Mouse (Mus musculus) heart, embryonic 12.5 days (tissue): ENCODE data around the gene Dbn1. TPM values are rescaled to one million over a fixed set of nuclear protein-coding genes. Genes with fewer than 3 reads are reported as not detected.

Source experiments
- ATAC-seq: fragments of 200-750 bp; cut with Nextera tagmentation; 2 replicates; pipeline ENCODE4 v1.8.0; 2017; ENCODE audit warnings: moderate TSS enrichment, moderate library complexity; ENCODE audit not compliant: insufficient number of reproducible peaks, low FRiP score
- H3K27ac ChIP-seq: fragments of 300-500 bp; sonication (generic); 2 replicates; pipeline ENCODE4 v1.5.1; 2016; ENCODE audit warnings: mild to moderate bottlenecking, moderate library complexity; ENCODE audit not compliant: poor library complexity, severe bottlenecking
- H3K27me3 ChIP-seq: fragments of 300-500 bp; sonication (generic); replicated peaks from 2 replicates; pipeline ENCODE4 v1.6.1; 2016; ENCODE audit warnings: mild to moderate bottlenecking, moderate library complexity
- H3K36me3 ChIP-seq: fragments of 300-500 bp; sonication (generic); 2 replicates; pipeline ENCODE4 v1.6.1; 2016; ENCODE audit warnings: mild to moderate bottlenecking, moderate library complexity
- H3K4me1 ChIP-seq: fragments of 300-500 bp; sonication (generic); replicated peaks from 2 replicates; pipeline ENCODE4 v1.6.1; 2016; ENCODE audit warnings: mild to moderate bottlenecking
- H3K4me2 ChIP-seq: fragments of 300-500 bp; sonication (generic); 2 replicates; pipeline ENCODE4 v1.6.1; 2016; ENCODE audit warnings: mild to moderate bottlenecking, moderate library complexity
- H3K4me3 ChIP-seq: fragments of 300-500 bp; sonication (generic); 2 replicates; pipeline ENCODE4 v1.5.1; 2016; ENCODE audit warnings: mild to moderate bottlenecking
- H3K9ac ChIP-seq: fragments of 300-500 bp; sonication (generic); 2 replicates; pipeline ENCODE4 v1.6.1; 2016; ENCODE audit warnings: mild to moderate bottlenecking, moderate library complexity
- H3K9me3 ChIP-seq: fragments of 300-500 bp; sonication (generic); replicated peaks from 2 replicates; pipeline ENCODE4 v1.6.1; 2016; ENCODE audit warnings: mild to moderate bottlenecking, moderate library complexity
- WGBS: fragments of 180-500 bp; shearing (Covaris S2); methylation state at CpG from one replicate; pipeline ENCODE4 v1.1.7; 2016; 5-methylcytosine and 5-hydroxymethylcytosine counted together
- polyA plus RNA-seq: library from polyadenylated mRNA; unstranded; fragments of >200 nt; fragmentation: Nextera tagmentation; extraction: Ambion mirVana; gene quantifications from 2 replicates; pipeline ENCODE4 v1.2.1, GENCODE M21; 2016

The Dbn1 gene
- 101 TPM in 2 replicates for polyA plus RNA-seq

DNA sequence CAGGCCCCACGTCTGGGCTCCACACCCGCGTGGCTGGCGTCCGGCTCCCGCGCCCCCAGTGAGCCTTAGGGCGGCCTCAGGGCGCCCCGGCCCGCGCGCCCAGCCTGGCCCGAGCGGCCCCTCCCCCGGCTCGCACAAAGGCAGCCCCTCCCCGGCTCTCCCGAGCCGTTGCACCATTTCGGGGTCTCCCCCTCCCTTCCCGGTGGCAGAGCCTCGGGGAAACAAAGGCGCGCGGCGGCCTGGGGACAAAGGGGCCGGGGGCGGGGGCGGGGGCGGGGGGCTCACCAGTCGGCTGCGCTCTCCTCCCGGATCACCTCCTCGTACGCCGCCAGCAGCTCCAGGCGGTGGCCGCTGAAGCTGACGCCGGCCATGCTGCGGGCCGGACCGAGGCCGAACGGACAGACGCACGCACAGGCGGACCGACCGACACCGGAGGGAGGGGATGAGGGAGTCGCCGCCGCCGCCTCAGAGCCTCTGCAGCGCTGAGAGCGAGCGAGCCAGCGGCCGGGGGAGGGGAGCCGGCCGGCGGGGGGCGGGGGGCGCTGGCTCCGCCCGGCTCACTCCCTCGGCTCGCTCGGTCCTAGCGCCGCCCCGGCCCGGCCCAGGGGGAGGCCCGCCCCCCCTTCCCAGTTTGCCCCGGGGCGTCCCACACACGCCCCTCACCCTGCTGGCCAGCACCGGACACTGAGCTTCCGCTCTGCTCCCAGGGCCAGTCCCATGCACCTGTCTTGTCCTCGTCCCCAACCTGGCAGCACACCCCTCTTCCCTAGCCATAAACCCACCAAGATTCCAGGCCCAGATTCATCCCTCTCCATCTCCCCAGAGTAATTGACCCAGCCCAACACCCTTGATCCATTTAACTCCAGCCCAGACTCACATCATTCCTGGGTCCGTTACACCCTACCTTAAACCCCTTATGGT is at the start of gene Dbn1:
TSS of gene Dbn1 (minus strand) at position 534 of the 921 bp plus-strand sequence.
- WGBS, result 1% methylated on average over 58 of the region's 83 CpGs
- H3K27ac ChIP-seq, result peak within 1 kb of the TSS; percentile 84
- H3K27me3 ChIP-seq, result peaks cover 78% of the 10 kb centered on the region
- H3K9ac ChIP-seq, result peak within 1 kb of the TSS; percentile 98
- peak; percentile 83 for ATAC-seq
- H3K4me1 ChIP-seq, result peaks cover 48% of the 10 kb centered on the region
- peak within 1 kb of the TSS; percentile 84 for H3K4me2 ChIP-seq
- no peaks in the 10 kb centered on the region for H3K9me3 ChIP-seq
- no peaks in the 10 kb centered on the region for H3K36me3 ChIP-seq
- H3K4me3 ChIP-seq, result peak within 1 kb of the TSS; percentile 92

DNA sequence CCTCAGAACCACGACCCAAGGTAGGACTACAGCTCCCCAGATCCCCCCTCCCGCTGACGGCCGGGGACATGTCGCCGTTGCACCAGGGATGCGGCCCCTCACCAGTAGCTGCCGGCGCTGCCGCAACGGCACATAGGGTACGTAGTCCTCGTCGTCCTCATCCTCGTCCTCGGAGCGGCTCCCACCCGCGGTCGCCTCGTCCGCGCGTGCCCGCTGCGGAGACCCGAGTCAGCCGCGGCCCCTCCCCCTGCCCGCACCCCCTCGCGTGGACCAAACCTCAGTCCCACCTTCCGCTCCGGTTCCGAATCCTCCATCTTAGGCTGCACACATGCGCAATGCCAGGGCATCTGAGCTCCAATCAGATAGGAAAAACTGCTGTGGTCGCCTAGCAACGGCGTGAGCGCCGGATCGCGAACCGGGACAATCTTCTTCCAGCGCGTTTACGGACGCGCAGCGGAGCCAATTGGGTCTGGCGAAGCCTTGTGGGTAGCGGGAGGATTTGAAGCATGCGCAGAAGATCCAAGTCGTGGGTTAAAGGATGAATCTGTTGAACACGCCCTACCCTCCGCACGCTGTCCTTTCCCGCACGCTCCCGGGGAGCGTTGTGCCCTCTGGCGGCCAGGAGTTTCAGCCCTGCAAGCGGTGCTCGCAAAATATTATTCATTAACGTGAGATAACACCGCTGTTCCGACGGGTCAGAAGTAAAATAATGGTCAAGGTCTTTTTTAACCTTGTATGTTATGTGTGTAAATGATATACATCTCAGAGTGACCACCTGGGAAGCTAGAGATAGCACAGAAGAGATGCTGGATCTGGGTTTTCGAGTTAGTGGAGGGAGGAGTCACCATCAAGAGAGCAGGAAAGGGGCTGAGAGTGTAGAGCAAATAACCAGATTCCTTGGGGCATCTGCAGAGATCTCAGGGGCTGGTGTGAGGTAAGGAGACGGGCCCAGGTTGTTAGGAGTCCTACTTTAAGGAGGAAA is 48.6 kb upstream of the Dbn1 start, which contains the start of gene Ddx41:
TSS of gene Ddx41 (minus strand) at position 465 of the 982 bp plus-strand sequence.
- H3K9ac ChIP-seq, result peak within 1 kb of the TSS; percentile 81
- H3K4me2 ChIP-seq, result peak within 1 kb of the TSS; percentile 90
- H3K27ac ChIP-seq, result peak within 1 kb of the TSS; percentile 53
- peaks cover 12% of the 10 kb centered on the region for H3K4me1 ChIP-seq
- H3K27me3 ChIP-seq, result no peaks in the 10 kb centered on the region
- peaks cover 72% of the 10 kb centered on the region for H3K36me3 ChIP-seq
- H3K9me3 ChIP-seq, result no peaks in the 10 kb centered on the region
- ATAC-seq, result peak; percentile 96
- peak within 1 kb of the TSS; percentile 95 for H3K4me3 ChIP-seq
- WGBS, result under 1% methylated on average over 70 of the region's 70 CpGs

DNA sequence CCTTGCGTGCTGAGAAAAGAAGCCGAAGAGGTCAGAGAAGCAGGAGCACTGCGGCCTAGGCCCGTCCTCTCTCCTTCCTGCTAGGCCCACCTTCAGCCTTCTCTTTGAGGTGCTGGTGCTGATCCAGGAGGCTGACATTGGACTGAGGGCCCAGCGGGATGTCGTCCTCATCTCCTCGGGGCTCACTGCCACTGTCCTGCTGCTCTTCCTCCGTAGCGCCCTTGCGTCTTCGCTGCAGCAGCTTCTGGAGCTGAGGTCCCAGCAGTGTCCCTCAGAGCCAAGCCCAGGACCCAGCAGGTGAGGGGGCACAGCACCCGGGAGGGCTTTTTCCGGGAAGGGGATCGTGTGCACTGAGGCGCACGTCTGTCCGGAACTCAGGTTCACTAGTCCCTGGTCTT is 47.9 kb upstream of the Dbn1 start:
- Histone ChIP-seq H3K27me3 (no peaks in the 10 kb centered on the region), H3K4me1 (peaks cover 12% of the 10 kb centered on the region), H3K27ac (0 out of 2 replicates have a peak overlapping the region, but pooled peaks have one; percentile 53), H3K4me2 (peak overlapping the region; percentile 90), H3K36me3 (peaks cover 72% of the 10 kb centered on the region), H3K4me3 (peak overlapping the region; percentile 95), H3K9me3 (no peaks in the 10 kb centered on the region), H3K9ac (peak overlapping the region; percentile 81)
- 15% methylated on average over 17 of the region's 17 CpGs for WGBS
- ATAC-seq, result peak; percentile 16

DNA sequence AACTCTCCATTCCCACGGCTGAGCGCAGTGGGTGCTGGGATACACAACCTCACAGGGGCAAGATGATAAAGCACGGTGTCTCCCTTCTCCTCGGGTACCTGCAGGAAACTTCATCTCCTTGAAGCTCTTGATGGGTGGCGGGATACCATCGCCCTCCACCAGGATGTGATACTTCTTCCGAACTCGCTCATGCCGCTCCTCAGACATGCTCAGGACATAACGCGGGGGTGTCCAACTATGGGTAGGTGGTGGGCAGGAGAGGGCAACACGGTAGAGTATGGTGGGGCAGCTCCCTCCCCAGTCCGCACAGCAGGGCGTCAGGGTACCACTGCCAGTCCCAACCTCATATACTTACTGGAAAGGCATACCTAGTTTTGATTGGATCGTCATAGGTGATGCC is 47.3 kb upstream of the Dbn1 start:
- Histone ChIP-seq H3K36me3 (peaks cover 72% of the 10 kb centered on the region), H3K4me1 (peaks cover 12% of the 10 kb centered on the region), H3K27ac (no peak overlapping the region), H3K4me3 (peak overlapping the region; percentile 95), H3K9me3 (no peaks in the 10 kb centered on the region), H3K27me3 (no peaks in the 10 kb centered on the region), H3K4me2 (peak overlapping the region; percentile 90), H3K9ac (no peak overlapping the region)
- ATAC-seq, result no peak
- 89% methylated on average over 15 of the region's 15 CpGs for WGBS

DNA sequence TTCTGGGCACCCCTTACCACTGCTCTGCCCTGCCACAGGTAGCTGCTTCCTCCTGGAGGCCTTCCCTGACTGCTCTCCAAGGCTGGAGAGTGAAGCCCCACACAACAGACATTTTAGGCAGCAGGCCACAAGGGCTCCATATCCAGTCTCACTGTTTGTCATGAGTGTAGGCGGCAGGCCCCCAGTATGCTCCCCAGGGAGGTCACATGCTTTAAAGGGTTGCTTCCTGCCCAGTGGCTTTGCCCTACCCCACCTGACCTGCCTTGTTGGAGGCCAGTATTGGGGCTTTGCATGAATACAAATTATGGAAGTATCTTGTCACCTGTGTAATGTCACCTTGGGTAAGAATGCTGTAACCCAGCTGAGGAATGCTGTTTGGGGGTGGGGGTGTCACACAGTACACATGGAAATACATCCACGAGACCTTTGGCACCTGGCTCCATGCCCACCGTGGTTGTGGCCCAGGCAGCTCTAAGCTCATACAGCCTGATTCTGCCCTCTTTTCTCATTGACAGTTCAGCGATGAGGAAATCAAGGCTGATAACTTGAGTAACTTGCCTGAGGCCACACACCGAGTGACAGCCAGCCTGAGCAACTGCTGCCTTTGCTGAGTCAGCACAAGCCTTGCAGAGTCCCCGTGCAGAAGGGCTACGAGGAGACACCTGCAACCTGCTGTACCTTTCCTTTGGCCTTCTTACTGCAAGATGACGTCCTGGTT is 41.4 kb upstream of the Dbn1 start, which contains the start of gene Dok3:
TSS of gene Dok3 (minus strand) at position 99 of the 718 bp plus-strand sequence.
- no peaks in the 10 kb centered on the region for H3K4me1 ChIP-seq
- H3K4me2 ChIP-seq, result no peak within 1 kb of the TSS
- H3K9ac ChIP-seq, result no peak within 1 kb of the TSS
- H3K27me3 ChIP-seq, result 0 out of 2 replicates have a peak, but pooled peaks cover 3% of the 10 kb centered on the region
- no peak within 1 kb of the TSS for H3K27ac ChIP-seq
- H3K9me3 ChIP-seq, result no peaks in the 10 kb centered on the region
- no peak within 1 kb of the TSS for H3K4me3 ChIP-seq
- H3K36me3 ChIP-seq, result peaks cover 52% of the 10 kb centered on the region
- 75% methylated on average over 8 of the region's 8 CpGs for WGBS
- ATAC-seq, result no peak

DNA sequence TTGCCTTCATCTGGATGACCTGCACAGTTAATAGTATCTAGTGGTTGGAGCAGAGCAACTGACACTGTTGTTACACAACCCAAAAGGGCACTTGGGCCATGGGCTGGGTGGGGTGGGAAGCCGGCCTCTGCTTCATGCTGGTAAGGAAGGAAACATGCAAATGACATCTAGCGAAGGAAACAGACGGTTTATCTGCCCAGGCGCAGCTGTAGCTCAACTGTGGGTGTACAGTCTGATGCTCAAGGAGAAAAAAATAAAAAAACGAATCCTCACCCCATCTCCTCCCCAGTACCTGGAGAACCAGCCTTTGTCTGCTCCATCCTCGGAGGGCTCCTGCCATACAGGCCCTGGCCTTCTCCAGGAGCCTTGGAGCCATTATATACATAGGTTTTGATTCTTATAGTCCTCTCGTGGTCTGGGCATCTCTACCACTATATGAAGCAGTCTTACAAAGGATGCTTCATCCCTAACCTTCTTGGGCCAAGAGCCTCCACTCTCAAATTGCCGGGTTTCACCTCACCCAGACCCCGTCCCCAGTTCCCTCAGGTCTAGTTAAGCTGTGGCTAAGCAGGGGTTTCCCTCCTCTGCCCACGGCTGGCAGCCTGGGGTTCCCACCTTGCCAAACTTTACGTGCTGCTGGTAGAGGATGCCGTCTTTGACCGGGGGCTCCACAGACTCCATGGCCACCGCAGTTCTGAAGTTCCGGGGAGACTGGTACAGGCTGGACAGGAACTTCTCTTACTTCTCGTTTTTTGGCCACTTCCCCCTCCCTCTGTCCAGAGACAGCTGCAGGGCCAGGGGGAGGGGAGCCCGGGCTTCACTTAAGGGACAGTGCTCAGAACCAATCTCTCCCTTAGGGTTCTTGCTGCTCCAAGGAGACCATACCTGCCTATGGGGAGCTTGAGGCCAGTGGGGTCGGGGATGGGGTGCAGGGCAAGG is 40.2 kb upstream of the Dbn1 start:
- no peak for ATAC-seq
- H3K27ac ChIP-seq, result no peak overlapping the region
- H3K9ac ChIP-seq, result no peak overlapping the region
- no peak overlapping the region for H3K4me2 ChIP-seq
- 0 out of 2 replicates have a peak, but pooled peaks cover 3% of the 10 kb centered on the region for H3K27me3 ChIP-seq
- H3K9me3 ChIP-seq, result no peaks in the 10 kb centered on the region
- peaks cover 39% of the 10 kb centered on the region for H3K36me3 ChIP-seq
- peaks cover 6% of the 10 kb centered on the region; the same call in 1 of the 2 replicates for H3K4me1 ChIP-seq
- H3K4me3 ChIP-seq, result no peak overlapping the region
- 67% methylated on average over 18 of the region's 18 CpGs for WGBS

DNA sequence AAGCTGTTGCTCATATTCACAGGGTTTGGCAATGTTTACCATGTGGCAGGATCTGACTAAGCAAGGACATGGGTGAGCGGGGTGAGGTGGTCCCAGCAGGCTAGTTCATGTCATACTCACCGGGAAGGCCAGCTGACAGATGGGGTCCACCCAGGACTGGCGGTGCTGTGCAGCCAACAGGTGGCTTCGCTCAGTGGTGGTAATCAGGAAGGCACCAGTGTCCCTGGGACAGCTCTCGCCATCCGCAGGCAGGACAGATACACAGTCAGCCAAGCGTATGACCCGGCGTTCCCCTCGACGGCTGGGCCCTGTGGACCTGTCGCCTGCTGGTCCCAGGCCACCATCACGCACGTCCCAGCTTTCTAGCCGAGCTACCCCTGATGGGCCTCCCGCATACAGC is 39.3 kb upstream of the Dbn1 start:
- Histone ChIP-seq H3K27ac (no peak overlapping the region), H3K4me2 (no peak overlapping the region), H3K36me3 (peaks cover 33% of the 10 kb centered on the region), H3K9ac (no peak overlapping the region), H3K4me3 (no peak overlapping the region), H3K27me3 (0 out of 2 replicates have a peak, but pooled peaks cover 3% of the 10 kb centered on the region), H3K9me3 (no peaks in the 10 kb centered on the region), H3K4me1 (peaks cover 10% of the 10 kb centered on the region; the same call in 1 of the 2 replicates)
- WGBS, result 87% methylated on average over 16 of the region's 16 CpGs
- no peak for ATAC-seq

DNA sequence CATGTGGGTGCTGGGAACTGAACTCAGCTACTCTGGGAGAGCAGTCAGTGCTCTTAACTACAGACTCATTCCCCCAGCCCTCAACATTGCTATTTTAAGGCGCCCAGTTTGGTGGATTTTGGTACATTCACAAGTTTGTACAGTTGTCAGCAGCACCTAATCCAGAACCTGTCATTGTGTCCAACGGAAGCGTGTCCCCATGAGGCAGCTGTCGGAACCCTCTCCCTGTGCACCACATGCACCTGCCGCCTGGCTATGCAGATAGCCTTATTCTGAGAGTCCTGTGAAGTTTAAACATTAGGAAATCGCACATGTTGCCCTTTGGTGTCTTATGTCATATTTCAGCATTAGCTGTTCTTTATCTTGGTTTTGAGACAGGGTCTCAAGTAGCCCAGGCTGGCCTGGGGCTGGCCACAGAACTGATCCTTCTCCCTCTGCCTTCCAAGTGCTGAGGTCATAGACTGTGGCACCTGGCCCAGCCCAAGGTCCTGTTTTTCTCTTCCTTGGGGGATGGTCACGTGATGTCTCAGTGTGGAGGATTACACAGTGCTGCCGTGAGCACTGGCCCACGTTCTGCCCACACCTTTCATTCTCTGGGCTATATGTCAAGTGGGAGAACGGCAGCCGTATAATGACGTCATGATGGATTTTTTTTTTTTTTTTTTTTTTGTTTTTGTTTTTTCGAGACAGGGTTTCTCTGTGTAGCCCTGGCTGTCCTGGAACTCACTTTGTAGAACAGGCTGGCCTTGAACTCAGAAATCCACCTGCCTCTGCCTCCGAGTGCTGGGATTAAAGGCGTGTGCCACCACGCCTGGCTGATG is 38.0 kb upstream of the Dbn1 start:
- 0 out of 2 replicates have a peak, but pooled peaks cover 3% of the 10 kb centered on the region for H3K27me3 ChIP-seq
- peaks cover 10% of the 10 kb centered on the region; the same call in 1 of the 2 replicates for H3K4me1 ChIP-seq
- no peaks in the 10 kb centered on the region for H3K9me3 ChIP-seq
- peaks cover 20% of the 10 kb centered on the region for H3K36me3 ChIP-seq
- 75% methylated on average over 16 of the region's 16 CpGs for WGBS
- no peak overlapping the region for H3K9ac ChIP-seq
- H3K4me3 ChIP-seq, result no peak overlapping the region
- no peak overlapping the region for H3K4me2 ChIP-seq
- H3K27ac ChIP-seq, result no peak overlapping the region
- ATAC-seq, result no peak
